Mouse (Mus musculus) olfactory bulb, adult 2 months (tissue): Measurements from ENCODE around the gene H2-Oa.

Experiments used
- CTCF ChIP-seq: fragments of 200-500 bp; IDR thresholded peaks from 2 replicates; pipeline ENCODE4 v1.5.1; 2012; ENCODE audit warnings: low read depth, mild to moderate bottlenecking, low read length, moderate library complexity; ENCODE audit not compliant: insufficient read depth
- POLR2A ChIP-seq: fragments of 200-500 bp; IDR thresholded peaks from 2 replicates; pipeline ENCODE4 v1.6.1; 2012; ENCODE audit warnings: mild to moderate bottlenecking, low read depth, low read length, moderate library complexity; ENCODE audit not compliant: insufficient read depth

DNA sequence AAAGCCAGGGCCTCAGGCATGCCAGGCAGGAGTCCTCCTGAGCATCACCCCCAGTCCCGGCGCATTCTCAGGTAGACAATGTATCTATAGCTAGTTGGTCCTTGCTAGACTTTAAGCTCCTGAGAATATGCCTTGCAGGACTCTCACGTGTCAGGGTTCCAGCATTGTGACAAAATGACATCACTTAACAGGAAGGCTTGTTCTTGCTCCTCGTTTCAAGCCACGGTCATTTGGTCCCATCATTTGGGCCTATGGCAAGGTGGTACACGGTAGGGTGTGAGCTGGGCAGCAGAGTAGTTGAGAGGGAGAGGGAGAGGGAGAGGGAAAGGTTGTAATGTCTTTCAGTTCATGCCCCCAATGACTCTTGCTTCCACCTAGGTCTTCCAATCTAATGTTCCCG is 39.8 kb downstream of the H2-Oa start:
- no peak for TF ChIP-seq CTCF
- no peak for TF ChIP-seq POLR2A
